Mouse (Mus musculus): ENCODE measurements at regions not wholly inside any gene's neighbourhood (a gene's known extent, or its start where the extent isn't known, plus 50 kb on each side); places are given as distances from the start of the nearest gene placed in this dataset.

GRCm38 (mm10) chr7:83251995-83252563, 332.6 kb upstream of the Tmc3 start:
- no peak for DNase-seq (ENCODE audit: low spot score)

GRCm38 (mm10) chr7:83253001-83253400, 331.7 kb upstream of the Tmc3 start:
- no peak for DNase-seq (ENCODE audit: low spot score)

- DNase-seq (ENCODE audit: low spot score), result no peak
These were observed 331.3 kb upstream of the Tmc3 start for GRCm38 (mm10) chr7:83253432-83253831.

GRCm38 (mm10) chr7:83254411-83254810, 330.3 kb upstream of the Tmc3 start:
- DNase-seq (ENCODE audit: low spot score), result no peak

GRCm38 (mm10) chr7:83256236-83256784, 328.4 kb upstream of the Tmc3 start:
- DNase-seq (ENCODE audit: low spot score), result no peak

- DNase-seq (ENCODE audit: low spot score), result no peak
These were observed 326.3 kb upstream of the Tmc3 start for GRCm38 (mm10) chr7:83258363-83258916.

- DNase-seq (ENCODE audit: low spot score), result no peak
These were observed 323.2 kb upstream of the Tmc3 start for GRCm38 (mm10) chr7:83261489-83261888.

- DNase-seq (ENCODE audit: low spot score), result no peak
These were observed 294.6 kb upstream of the Tmc3 start for GRCm38 (mm10) chr7:83289915-83290773.

- no peak for DNase-seq (ENCODE audit: low spot score)
These were observed 277.6 kb upstream of the Tmc3 start for GRCm38 (mm10) chr7:83307112-83307511.

- DNase-seq (ENCODE audit: low spot score), result no peak
These were observed 272.6 kb upstream of the Tmc3 start for GRCm38 (mm10) chr7:83312172-83312571.

GRCm38 (mm10) chr7:83329809-83330412, 254.8 kb upstream of the Tmc3 start:
- peak; percentile 68 for DNase-seq (ENCODE audit: low spot score)

- no peak for DNase-seq (ENCODE audit: low spot score)
These were observed 237.5 kb upstream of the Tmc3 start for GRCm38 (mm10) chr7:83347103-83347754.

- no peak for DNase-seq (ENCODE audit: low spot score)
These were observed 215.5 kb upstream of the Tmc3 start for GRCm38 (mm10) chr7:83369191-83369590.

- DNase-seq (ENCODE audit: low spot score), result peak; percentile 55
These were observed 215.1 kb upstream of the Tmc3 start for GRCm38 (mm10) chr7:83369605-83370004.

- no peak for DNase-seq (ENCODE audit: low spot score)
These were observed 207.9 kb upstream of the Tmc3 start for GRCm38 (mm10) chr7:83376826-83377225.

GRCm38 (mm10) chr7:83381381-83382181, 203.1 kb upstream of the Tmc3 start:
- DNase-seq (ENCODE audit: low spot score), result no peak

GRCm38 (mm10) chr7:83382803-83383363, 201.8 kb upstream of the Tmc3 start:
- peak; percentile 44 for DNase-seq (ENCODE audit: low spot score)

GRCm38 (mm10) chr7:83391388-83391787, 193.3 kb upstream of the Tmc3 start:
- no peak for DNase-seq (ENCODE audit: low spot score)

- no peak for DNase-seq (ENCODE audit: low spot score)
These were observed 192.5 kb upstream of the Tmc3 start for GRCm38 (mm10) chr7:83392181-83392580.

- no peak for DNase-seq (ENCODE audit: low spot score)
These were observed 192.1 kb upstream of the Tmc3 start for GRCm38 (mm10) chr7:83392625-83393024.

GRCm38 (mm10) chr7:83394156-83394555, 190.6 kb upstream of the Tmc3 start:
- DNase-seq (ENCODE audit: low spot score), result no peak

Data from retina, embryonic 14.5 days (tissue).